Mouse (Mus musculus) urinary bladder, postnatal 25 days (tissue): ENCODE measurements at regions not wholly inside any gene's neighbourhood (a gene's known extent, or its start where the extent isn't known, plus 50 kb on each side); places are given as distances from the start of the nearest gene placed in this dataset.

ENCODE experiments used
- DNase-seq: peaks from one replicate; pipeline ENCODE4 v3.0.0; 2022; ENCODE audit warnings: low spot score

GRCm38 (mm10) chr10:96860366-96860765 lies 243.6 kb downstream of the Btg1 start:
- DNase-seq: no peak

GRCm38 (mm10) chr10:96863230-96863629 lies 246.4 kb downstream of the Btg1 start:
- no peak for DNase-seq

DNA sequence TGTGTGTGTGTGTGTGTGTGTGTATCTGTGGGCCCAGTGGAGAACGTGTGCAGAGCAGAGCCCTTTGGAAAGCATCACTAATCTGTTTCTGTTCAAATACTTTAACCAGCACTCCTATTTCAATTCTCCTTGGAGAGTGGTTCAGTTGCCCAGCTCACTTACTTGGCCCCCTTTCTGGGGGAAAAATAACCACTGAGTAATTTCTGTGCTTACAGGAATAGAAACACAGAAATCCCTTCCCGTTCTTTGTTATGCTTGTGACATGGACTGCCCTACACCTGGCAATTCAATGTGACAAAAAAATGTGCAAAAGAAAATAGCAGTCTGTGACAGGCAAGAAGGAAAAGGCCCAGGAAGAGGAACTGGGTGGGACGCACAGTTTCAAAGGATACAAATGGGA lies 249.7 kb downstream of the Btg1 start:
- DNase-seq: no peak

GRCm38 (mm10) chr10:96871559-96872160 lies 254.9 kb downstream of the Btg1 start:
- DNase-seq: no peak

- DNase-seq: no peak
Measured at GRCm38 (mm10) chr10:96874646-96875045, 257.8 kb downstream of the Btg1 start.

DNA sequence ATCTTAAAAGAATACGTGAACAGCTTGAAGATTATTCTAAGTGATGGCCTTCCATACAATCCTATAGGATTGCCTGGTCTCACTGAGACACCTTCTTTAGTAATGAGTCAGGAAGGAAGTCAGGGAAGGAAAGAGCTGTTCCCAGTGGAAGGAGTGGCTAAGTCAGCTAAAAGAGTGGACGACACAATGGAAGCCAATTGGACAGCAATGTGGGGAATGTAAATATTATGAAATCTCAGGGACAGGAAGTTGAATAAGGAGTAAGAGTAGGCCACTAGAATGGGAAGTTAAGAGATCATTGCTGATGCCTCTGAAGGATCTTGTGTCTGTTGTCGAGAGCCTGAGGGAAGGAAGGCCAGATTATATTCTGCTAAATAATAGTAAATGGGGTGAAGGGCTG lies 258.9 kb downstream of the Btg1 start:
- DNase-seq: no peak

DNA sequence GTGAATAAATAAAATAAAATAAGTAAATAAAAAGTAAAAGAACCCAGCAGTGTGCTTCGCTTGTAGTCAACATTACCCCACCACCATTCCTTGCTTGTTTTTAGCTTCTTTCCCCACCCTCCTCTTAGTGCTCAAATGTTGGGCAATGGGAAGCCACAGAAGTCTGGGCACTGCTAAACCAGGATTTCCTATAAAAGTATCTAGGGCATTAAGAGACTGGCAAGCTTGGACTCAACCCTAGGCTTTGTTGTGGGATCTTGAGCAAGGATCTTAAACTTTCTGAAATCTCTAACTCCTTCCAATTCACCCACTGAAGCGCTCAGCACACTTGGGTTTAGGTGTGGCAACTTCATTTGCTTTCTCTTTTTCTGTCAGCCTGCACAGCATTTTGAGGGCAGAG lies 262.6 kb downstream of the Btg1 start:
- DNase-seq: no peak

DNA sequence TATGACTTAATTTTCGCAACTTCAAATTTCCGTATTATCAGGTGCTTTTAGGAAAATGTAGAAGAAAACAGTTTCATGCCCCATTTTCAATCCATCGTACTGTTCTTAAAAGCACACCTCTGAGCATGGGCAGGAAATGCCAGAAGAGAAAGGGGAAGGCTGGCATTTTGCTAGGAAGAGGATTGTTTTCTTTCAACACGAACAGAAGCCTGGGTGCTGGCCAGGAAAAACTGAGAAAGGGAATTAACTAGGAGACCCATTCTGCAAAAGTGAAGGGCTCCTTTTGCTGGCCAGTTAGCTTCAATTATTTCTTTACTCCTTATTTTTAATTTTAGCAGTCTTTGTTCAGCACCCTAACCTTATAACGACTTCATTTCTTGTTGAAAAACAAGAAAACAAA lies 264.0 kb downstream of the Btg1 start:
- DNase-seq: no peak

DNA sequence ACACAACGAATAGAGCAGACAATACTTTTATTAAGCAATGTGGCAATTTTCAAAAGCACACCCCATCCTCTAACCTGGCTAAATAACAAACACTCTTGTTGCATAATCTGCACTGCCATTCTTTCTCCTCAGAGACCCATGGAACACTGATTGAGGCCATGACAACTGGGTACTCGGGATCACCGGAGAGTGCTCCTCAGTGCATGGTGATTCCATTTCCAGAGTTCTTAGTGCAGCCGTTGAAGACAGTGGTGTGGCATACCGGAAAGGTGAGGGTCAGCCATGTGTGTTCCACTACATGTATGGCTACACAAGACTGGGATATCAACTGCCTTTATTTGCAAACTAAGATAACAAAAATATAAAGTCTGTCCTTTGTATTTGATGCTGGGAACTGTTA lies 264.4 kb downstream of the Btg1 start:
- DNase-seq: no peak

- DNase-seq: no peak
Measured at GRCm38 (mm10) chr10:96881660-96882059, 264.9 kb downstream of the Btg1 start.

DNA sequence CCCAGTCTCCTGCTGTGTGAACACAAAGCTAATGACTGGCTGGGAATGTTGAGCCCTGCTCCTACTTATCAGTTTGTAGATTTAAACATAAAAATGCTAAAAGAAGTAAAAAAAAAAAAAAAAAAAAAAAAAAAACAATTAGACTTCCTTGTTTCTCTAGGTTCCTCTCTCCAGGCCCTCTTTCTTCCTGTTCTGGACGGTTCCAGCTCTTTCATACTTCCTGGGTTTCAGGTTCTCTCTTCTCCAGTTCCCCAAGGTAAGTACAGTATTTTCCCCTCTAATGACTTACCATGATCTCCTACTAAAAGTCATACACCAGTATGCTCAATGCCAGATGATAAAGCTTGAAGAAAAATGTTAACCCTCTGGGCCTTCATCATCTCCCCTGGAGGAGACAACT lies 284.3 kb downstream of the Btg1 start:
- DNase-seq: no peak

- no peak for DNase-seq
Measured at GRCm38 (mm10) chr10:96905098-96905809, 288.4 kb downstream of the Btg1 start.

DNA sequence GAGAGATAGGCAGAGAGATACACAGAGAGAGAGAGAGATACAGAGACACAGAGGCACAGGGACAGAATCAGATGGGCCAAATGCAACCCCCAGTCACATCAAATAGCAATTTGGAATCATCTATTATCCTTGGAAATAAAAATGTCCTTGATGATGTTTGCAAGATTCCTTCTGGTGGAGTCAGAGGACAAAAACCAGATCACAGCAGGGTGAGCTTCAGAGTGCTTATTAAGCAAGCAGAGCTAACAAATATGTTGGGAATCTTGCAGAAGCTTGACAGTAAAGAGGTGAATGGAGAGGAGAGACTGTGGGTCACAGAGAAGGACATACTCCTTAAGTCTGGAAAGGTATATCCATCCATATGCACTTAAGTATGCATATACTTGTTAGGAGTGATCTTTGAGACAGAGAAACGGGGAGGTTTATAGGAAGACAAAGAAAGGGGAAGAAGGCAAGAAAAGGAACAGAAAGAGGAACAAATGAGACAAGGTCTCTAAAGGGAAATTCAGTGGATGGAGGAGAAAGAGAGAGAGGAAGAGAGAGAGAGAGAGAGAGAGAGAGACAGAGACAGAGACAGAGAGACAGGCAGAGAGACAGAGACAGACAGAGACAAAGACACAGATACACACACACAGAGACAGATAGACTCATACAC lies 293.0 kb downstream of the Btg1 start:
- no peak for DNase-seq

DNA sequence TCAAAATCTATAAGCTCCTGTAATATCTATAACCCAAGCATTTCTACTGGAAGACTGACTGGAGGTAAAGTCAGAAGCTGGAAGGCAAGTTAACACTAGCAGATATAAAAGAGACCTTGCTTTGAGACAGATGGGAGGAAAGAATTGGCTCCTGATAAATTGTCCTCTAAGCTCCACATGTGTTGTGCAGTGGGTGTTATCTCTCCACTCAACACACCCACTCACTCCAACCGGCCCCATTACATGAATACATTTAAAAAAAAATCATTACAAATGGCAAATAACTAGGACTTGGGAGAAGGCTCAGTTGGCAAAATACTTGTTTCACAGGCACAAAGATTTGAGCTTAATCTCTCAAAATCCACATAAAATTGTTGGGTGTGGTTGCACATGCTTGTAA lies 304.4 kb downstream of the Btg1 start:
- DNase-seq: no peak

- no peak for DNase-seq
Measured at GRCm38 (mm10) chr10:96924266-96924672, 307.5 kb downstream of the Btg1 start.

DNA sequence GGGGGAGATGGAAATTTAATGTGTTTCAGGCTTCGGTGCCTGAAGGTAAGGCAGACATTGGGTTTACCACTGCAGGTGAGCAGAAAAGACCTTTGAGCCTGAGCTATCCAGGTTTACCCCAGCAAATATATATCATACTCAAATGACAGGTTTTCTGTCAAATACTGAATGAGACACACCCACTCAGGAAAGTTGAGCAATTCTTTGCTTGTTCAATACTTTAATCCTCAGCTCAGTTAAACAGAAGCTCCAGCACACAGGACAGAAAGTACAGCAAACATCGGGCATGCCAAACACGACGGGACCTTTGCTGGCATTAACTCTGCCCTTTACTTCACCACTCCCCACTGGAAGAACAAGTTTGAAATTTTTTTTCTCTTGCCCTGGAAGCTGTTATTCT lies 307.9 kb downstream of the Btg1 start:
- peak; percentile 9 for DNase-seq

- DNase-seq: no peak
Measured at GRCm38 (mm10) chr10:96925771-96926170, 309.0 kb downstream of the Btg1 start.

DNA sequence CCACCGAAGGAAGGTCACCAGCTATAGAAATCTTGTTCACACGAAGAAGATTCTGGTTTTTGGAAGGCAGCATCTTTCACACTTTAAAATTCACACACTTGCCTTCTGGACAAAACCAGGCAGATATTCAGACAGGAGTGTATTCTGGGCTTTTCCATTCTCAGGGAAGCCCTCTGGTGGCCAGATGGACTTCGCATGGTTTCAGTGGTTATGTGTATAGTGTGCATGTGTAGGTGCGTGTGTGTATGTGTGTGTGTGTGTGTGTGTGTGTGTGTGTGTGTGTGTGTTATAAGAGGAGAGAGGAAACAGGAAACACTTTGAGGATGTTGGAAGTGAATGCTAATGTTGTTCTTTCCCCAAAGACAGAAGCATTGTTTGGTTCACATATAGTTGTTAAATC lies 317.9 kb downstream of the Btg1 start:
- peak; percentile 37 for DNase-seq

- no peak for DNase-seq
Measured at GRCm38 (mm10) chr10:96940887-96941518, 324.2 kb downstream of the Btg1 start.

GRCm38 (mm10) chr10:96944229-96944628 lies 327.4 kb downstream of the Btg1 start:
- DNase-seq: no peak

GRCm38 (mm10) chr10:96947971-96948370 lies 331.2 kb downstream of the Btg1 start:
- no peak for DNase-seq

GRCm38 (mm10) chr10:96948871-96949270 lies 332.1 kb downstream of the Btg1 start:
- no peak for DNase-seq
